Mouse (Mus musculus) thymus, postnatal 25 days (tissue): ENCODE data around the gene Tle3.

ENCODE experiments used
- DNase-seq: peaks from one replicate; pipeline ENCODE4 v3.0.0; 2022

The Tle3 gene

DNA sequence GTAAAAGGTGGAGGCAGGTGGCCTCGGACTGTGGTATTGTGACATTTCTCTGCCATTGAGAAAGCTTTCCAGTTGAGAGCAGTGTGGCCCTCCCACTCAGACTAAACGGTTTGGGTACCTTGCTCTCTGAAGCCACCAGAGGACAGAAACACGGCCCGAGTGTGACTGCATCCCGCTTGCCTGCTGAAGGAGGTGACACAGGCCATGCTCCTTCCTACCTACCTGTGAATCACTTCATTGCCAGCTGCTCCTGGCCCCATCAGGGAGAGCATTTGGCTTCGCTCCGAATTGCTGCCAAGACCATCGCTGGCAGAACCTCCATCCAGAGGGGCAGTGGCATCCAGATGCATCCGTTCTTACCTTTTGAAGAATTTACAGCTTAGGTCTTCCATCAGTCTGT, 26.0 kb downstream of the Tle3 start:
- no peak for DNase-seq

DNA sequence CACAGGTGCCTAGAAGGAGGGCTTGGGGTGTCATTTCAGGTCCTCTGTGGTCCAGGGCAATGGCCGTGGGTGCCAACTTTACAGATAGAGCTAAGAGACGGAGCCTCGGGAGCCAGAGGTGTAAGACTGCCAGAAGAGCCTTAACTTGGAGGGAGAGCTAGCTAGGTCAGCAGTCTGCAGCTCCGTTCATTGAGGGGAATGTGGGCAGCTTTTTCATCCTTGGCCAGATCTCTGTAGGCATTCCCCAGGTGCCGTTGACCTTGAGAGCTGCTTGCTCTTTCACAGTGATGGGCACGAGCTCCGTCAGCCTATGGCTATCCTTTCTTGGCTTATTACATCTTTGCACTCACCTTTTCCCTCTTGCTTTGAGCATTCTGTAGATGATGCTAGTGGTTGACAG, 28.0 kb downstream of the Tle3 start:
- no peak for DNase-seq

DNA sequence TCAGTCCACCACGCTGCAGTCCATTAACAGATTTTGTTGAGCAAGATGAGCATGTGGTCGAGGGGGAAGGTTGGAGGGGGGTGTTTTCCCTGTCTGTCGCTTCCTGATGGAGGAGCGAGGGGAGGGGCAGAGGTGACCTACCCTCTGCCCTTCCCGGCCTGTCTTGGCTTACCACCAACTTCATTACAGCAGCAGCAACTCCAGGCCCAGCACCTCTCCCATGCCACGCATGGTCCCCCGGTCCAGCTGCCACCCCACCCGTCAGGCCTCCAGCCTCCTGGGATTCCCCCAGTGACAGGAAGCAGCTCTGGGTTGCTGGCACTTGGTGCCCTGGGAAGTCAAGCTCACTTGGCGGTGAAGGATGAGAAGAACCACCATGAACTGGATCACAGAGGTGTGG, 29.5 kb downstream of the Tle3 start:
- no peak for DNase-seq

DNA sequence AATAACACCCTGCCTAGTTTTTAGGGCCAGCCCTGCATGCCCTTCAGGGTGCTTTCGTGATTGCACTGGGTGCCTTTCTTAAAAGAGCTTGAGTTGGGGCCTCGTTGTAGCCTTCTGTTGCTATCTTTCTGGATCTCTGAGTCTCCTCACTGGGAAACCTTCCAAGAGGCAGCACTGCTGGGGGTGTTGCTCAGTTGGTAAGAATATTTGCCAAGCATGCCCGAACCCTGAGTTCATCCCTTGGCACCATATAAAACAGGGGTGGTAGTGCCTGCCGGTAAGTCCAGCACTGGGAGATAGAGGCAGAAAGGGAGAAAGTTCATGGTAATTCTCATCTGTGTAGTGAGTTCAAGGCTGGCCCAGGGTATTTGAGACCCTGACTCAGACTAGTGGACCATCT, 30.1 kb downstream of the Tle3 start:
- DNase-seq: no peak

DNA sequence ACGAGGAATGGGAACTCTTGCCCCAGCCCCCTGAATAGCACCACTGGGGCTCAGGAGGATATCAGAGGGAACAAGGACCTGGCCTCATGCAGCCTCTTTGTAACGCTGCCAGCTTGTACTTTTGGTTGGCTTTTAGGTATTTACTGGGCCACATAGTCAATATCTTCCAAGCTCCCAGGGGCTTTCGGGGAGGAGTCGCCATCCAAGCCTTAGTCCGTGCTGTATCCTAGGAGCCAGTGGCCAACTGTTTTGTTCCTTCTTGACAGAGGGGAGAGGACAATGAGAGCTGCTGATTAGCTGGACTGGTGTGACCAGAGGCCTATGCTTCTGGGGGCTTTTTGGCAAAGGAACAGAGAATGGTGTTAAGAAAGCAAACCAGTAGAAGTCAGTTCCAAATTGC, 30.6 kb downstream of the Tle3 start:
- DNase-seq: no peak

DNA sequence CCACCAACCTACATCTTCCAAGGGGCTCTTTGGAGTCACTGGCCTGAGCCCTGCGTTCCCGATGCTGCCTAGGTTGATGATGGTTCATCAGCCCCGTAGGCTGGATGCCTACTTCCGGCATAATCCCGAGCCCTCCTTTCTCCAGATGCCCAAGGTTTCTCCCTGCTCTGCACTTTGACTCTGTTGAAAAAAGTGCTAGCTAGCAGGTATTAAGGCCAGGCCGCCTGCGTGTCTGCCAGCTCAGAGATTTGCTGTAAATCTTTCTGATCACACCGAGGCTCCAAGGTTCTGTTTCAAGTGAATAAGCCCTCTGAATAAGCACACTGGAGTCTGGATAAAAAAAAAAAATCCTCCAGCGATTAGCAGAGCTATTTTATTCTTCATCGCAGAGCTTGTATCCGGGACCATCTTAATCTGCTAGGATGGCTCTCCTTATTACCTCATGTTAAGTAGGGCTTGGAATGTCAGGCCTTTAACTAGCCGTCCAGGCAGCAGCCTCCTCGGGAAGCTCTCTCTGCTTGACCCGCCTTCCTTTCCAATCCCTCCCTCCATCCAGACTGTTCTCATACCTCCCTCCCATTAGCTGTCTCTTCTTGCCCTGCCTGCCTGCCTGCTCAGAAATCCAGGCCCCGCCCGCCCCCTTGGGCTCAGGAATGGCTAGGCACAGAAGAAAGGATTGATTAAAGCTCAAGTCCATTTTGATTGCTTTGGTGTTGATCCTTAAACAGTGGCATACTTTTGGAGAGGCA, 31.9 kb downstream of the Tle3 start:
- no peak for DNase-seq

DNA sequence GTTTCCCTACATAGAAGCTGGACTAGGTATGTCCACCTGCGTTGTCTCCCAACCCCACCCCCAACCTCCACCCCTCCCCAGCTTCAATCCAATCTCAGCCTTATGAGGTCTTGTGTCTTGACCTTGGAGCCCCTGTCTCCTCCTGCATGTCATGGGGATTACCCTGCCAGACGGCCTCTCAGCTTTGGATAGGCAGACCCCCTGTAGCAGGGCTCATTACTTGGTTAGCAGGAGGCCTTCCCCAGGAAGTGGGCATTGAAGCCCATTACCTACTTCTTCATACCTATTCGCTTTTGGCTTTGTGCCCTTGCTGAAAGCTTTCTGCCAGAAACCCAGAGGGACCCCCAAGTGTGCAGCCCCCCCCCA, 32.4 kb downstream of the Tle3 start:
- no peak for DNase-seq

DNA sequence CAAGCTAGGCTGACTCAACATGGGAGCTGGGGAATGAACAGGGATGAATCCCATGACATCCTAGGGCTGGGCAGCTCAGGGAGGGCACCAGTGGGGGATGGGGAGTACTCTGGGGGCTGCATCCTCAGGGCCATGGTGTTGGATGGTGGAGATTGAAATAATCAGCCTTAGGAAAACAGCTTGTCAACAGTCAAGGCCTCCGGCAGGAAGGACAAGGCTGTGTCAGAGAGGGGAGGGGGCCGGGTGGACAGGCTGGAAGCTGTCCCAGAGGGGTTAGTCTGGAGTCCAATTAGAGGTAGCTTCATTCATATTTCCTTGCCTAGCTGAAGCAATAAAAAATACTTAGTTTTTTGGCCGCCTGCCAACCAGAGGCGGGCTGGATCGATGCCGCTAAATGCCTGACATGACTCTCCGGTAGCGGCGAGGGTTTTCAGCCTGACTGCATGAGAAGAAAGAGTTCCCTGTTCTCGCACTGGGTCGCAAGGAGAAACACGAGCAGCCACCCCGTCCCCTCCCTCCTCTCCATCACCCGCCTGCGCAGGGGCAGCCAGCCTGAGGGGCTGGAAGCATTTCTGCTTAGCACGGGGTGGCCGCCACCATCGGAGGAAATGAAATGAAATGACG, 32.9 kb downstream of the Tle3 start:
- DNase-seq: no peak

DNA sequence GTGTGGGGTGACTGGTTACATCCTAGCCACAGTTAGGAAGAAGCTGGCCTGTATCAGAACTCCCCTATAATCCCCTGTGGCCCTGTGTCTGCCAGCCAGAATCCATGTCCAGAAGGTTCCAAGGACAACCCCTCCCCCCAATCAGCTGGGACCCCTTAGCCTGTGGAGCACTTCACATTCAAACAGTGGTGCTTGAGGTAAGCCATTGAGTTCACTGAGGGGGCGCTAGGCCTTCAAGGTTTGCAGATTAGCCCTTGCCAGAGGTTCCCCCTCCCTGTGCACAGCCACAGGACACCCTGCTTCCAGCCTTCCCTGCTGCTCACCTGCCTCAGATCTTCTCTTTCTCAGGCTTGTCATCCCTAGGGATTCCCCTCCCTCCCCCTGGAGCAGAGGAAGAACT, 34.2 kb downstream of the Tle3 start:
- DNase-seq: no peak

DNA sequence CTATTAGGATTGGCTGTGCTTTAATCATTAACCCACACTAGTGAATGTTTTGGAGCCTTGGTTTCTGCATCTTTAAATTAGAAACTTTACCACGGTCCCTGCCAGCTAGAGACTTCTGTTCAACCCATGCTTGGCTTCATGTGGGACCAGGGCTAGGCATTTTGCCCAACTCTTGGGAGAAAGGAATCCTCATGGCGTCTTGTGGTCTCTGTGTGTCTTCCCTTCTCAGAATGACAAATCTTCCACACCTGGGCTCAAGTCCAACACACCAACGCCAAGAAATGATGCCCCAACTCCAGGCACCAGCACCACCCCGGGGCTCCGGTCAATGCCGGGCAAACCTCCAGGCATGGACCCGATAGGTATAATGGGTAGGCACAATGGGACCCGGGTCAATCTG, 36.9 kb downstream of the Tle3 start:
- DNase-seq: no peak

DNA sequence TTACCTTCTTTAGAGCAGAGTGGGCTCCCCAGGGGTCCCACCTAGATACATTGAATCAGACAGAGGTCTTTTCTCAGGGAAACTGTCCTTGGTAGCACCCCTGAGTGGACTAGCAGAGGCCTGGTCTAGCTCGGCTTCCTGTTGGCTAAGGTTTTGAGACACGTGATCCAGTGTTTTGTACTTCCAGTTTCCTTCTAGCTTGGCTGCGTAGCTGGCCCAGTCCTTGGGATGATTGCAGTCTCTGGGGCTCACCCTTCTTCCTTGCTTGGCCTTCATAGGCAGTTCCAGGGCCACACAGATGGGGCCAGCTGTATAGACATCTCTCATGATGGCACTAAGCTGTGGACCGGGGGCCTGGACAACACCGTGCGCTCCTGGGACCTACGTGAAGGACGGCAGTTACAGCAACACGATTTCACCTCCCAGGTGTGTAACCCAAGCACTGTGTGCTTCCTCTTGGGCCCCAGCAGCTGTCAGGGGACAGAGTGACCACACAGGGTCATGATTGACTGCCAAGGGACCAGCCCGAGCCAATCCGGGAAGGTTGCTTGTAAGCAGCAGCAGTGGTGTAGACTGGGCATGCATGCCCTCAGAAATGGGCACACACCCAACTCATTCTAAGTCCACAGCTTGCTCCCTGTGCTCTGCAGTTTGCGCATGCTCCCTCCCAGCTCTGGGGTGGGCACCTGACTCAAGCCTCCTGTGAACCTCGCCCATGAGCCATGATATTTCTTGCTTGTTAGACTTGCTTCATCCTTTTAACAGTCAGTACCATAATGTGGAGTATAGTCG, 41.7 kb downstream of the Tle3 start:
- no peak for DNase-seq

DNA sequence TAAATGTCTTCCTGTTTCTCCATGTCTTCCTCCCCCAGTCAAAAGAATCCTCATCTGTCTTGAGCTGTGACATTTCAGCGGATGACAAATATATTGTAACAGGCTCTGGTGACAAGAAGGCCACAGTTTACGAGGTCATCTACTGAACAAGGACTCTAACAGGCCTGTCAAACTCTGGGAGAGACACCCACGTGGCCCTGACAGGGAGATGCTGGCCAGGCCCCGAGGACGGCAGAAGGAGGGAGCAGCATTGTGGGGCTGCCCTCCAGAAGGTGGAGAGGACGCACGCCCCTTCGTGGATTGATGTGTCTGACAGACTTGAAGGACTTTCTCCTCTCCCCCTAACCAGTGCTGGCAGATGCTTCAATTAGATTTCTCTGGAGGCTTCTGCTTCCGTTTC, 44.4 kb downstream of the Tle3 start:
- no peak for DNase-seq

DNA sequence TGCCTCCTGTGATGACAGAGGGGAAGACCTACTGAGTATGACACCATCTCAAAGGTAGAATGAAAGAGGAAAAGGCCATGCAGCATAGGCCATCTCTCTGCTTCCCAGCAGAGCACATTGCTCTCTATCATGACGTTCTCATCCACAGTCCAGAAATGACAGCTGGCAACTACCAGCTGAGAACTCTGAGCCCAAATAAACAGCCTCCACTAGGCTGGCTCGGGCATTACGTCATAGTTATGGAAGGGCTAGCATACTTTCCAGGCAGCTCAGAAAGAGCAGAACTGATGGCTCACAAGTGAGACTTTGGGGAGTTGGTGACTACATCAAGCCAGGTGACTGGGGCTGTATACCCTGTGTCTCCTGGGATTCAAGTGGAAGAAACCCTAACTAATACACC, 49.5 kb downstream of the Tle3 start:
- no peak for DNase-seq

DNA sequence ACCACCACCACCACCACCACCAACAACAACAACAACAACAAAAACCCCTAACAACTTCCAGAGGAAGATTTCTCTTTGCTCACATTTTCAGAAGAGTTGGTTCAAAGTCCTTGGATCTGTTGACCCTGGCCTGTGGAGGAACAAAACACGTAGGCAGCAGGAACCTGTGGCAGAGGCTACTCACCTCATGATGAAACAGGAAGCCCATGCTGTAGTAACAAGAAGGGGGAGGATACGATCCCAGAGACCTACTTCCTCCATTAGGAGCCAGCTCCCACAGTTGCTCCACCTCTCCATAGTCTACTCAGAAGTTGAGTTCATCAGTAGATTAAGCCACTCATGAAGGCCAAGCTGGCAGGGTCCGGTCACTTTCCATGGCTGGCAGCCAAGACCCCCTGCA, 52.1 kb downstream of the Tle3 start:
- DNase-seq: no peak

DNA sequence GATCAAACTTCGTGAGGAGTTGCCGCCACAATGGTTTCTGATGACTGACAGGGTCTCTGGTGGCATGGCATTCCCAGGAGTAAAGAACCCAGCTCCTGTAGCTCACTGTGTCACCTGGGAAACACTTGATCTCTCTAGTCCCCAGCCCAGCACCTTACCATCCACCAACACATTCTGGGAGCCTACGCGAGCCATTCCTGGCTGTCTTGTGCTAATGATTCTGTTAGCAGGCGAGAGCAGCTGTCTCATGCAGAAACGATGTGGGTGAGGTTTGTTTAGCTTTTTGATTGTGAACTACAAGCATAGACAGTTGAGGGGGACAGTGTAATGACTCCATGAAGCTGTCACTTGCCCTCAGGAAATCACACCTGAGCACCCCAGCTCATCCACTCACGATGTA, 54.3 kb downstream of the Tle3 start:
- no peak for DNase-seq

DNA sequence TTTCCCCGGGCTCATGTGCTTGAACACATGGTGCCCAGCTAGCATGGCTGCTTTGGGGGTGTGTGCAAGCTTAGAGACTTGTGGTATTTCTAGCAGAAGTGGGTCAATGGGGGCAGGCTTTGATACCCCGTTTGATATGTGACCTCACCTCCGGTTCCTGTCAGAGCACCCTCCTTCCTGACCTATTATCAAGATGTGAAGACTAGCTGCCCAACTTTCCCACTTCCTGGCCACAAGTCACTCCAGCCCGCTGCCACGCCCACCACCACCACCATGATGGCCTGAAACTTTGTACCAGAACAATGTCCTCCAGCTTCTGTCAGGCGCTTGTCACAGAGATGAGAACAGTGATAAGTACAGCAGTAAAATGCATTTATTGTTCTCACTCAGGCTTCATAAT, 54.9 kb downstream of the Tle3 start:
- DNase-seq: peak; percentile 73

DNA sequence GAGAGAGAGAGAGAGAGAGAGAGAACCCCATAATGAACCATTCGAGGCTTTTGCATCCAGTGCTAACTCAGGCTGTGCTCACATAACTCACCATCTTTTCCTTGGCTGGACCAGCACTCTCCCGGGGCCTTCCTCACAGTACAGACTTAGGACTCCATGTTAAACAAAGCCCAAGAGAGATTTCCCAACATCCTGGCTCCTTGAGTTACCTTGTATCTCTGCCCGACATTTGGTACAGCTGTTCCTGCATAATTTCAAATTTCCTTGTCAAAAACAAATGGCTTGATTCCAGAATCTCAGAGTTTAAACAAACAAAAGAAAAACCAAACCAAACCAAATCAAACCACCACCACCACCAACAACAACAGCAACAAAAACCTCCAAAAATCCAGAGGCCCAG, 55.7 kb downstream of the Tle3 start:
- DNase-seq: no peak

DNA sequence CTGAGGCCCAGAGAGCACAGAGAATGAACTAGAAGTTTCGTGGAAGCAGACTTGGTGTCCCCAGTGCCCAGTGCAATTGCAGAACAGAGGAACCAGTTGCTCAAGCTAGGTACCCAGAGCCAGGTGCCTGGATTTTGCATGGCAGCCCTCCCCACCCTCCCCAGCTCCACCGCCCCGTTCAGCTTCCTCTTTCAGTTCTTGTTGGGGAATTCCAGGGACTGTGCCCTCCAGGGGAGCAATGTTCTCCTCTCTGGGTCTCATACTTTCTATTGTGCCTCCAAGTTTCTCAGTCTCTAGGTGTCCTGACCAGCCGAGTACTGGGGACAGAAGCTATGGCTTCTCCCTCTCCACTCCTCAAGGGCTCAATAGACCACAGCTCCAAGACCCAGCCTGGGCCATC, 59.7 kb downstream of the Tle3 start:
- DNase-seq: no peak

DNA sequence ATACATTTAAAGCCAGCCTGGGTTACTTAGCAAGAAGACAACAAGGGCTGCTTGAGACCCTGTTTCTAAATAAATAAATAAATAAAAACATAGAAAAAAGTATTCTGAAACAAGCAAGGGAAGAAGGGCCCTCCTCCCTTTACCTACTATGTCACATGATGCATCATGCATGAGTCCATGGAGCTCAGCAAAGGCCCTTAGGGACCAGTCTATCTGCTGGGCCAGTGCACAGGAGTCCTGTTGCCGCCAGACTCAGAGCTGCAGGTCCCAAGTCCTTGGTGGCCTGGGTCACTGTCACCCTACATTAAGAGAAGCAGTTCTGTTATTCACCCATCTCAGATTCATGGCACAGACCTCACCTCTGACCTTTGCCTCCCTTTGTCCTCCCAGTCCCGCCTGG, 61.0 kb downstream of the Tle3 start:
- no peak for DNase-seq

DNA sequence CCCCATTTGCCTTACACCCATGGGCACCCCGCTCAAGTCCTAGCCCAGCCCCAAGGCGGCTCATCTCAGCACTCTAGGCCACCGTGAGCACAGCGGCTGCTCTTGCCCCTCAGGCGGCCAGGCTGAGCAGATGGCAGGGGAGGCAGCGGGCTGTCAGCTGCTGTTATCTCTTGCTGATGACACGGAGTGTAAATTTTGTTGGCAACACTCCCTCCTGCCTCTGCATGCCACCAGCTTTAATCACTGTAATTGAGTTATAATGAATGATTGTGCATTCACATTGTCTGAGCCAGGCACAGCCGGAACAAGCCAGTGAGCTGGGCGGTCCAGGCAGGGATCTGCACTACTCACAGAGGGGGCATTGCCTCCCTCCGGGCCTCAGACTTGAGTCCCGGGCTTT, 61.9 kb downstream of the Tle3 start:
- DNase-seq: no peak

DNA sequence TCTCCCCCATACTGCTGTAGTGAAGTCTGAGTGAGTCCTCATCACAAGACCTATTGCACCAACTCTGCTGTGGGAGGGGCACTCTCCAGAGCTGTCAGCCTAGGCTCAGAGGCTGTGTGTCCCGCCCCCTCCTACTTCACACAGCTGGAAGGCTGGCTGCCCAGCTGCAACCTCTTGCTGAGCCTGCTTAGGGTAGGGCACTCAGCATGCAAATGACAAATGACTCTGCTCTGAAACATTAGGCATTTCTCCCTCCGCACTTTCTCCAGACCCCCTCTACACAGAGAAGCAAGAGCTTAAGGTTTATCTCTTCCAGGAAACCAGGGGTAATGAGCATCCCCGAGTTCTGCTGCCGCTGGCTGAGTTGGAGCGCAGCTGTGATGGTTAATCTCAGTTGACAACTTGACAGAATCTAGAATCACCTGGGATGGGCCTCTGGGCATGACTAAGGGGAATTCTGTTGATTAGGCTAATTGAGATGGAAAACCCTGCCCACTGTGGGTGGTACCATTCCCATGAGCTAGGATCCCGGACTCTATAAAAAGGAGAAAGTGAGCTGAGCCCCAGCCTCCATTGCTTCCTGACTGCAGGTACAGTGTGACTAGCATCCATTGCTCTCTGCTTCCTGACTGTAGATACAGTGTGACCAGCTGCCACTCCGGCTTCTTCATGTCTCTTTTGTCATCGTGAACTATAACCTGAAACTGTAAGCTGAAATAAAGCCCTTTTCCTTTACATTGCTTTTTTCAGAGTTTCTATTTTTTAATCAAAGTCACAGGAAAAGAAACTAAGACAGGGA, 63.2 kb downstream of the Tle3 start:
- peak; percentile 48 for DNase-seq

DNA sequence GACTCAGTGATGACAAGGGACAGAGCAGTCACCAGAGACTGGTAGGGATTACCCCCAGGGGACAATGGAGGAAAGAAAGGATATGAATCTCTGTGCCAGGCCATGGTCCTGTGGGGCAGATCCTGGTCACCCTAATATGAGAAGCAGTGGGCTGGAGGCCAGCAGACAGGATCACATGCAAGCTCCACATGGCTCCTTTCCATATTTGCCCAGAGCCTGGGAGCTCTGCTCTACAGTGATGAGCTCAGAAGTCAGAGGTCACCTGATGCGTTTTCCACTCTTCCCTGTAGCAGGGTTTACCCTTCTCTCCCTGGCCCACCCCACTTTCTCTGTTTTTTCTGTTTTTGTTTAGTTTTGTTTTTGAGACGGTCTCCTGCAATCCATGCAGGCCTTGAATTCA, 63.9 kb downstream of the Tle3 start:
- DNase-seq: no peak

DNA sequence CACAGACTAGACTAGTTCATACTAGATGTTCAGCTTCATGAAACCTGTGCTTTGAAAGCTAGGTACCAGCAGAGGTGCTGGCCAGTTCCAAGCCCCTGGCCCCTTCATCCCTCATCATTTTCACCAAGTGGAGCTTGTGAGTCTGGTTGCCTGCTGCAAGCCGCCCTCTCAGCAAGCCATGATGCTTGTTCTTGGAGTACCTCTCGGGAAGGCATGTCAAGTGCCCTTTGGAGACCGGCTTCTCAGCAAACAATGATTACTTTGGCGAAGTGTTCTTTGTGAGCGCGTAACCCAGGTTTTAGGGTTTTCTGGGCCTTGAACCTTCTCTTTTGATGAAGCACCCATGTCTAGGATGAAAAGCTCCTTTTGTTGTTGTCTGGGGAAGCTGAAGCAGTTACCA, 64.6 kb downstream of the Tle3 start:
- DNase-seq: no peak

DNA sequence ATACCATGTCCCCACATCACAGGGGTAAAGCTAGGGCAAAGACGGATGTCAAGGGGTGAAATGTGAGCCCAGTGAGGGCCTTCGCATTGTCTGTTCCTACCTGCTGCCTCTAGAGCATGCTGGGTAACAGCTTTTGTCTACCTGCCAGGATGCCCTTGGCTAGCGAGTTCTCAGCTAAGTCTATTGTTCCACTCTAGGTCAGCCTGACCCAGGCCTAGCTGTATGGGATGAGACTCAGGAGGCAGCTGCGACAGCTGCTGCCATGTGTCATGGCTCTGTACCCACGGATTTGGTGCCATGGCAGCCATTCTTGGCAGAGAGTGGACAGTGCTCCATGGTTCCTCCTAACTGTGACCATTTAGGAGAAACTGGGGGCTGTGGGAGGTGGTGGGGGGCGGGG, 66.9 kb downstream of the Tle3 start:
- no peak for DNase-seq
